Mouse (Mus musculus) G1E (cell line): Measurements from ENCODE around the gene Pts. TPM values are rescaled to one million over a fixed set of nuclear protein-coding genes. Genes with fewer than 3 reads are reported as not detected.

Source experiments
- ATAC-seq: 2 replicates; pipeline ENCODE4 v1.8.0; 2016; ENCODE audit warnings: mild to moderate bottlenecking; ENCODE audit not compliant: insufficient number of reproducible peaks, poor library complexity, low FRiP score, severe bottlenecking; ENCODE audit errors: extremely low read depth
- DNase-seq: peaks from one replicate; pipeline ENCODE4 v3.0.0; 2012; ENCODE audit warnings: low spot score
- H3K27me3 ChIP-seq: 2 replicates; pipeline ENCODE4 v1.6.1; 2012; ENCODE audit warnings: mild to moderate bottlenecking, low read length, inconsistent platforms; ENCODE audit not compliant: insufficient read depth
- H3K36me3 ChIP-seq: replicated peaks from 2 replicates; pipeline ENCODE3; 2012; ENCODE audit warnings: mild to moderate bottlenecking, inconsistent platforms
- H3K4me1 ChIP-seq: 2 replicates; pipeline ENCODE4 v1.6.1; 2012; ENCODE audit warnings: low read depth, low read length, inconsistent platforms, mixed read lengths; ENCODE audit not compliant: insufficient read depth
- H3K4me3 ChIP-seq: 2 replicates; pipeline ENCODE4 v1.5.1; 2012; ENCODE audit warnings: low read depth, mild to moderate bottlenecking, inconsistent platforms, low read length, moderate library complexity, mixed read lengths
- H3K9me3 ChIP-seq: replicated peaks from 2 replicates; pipeline ENCODE4 v1.6.1; 2012; ENCODE audit warnings: inconsistent platforms
- CTCF ChIP-seq: IDR thresholded peaks from 2 replicates; pipeline ENCODE4 v1.5.1; 2012; ENCODE audit warnings: low read depth, low read length, inconsistent platforms, mixed read lengths
- GATA1 ChIP-seq: IDR thresholded peaks from 2 replicates; pipeline ENCODE4 v1.6.1; 2012; ENCODE audit warnings: borderline replicate concordance, low read length, inconsistent platforms, mixed read lengths
- GATA2 ChIP-seq: IDR thresholded peaks from 2 replicates; pipeline ENCODE4 v1.6.1; 2012; ENCODE audit warnings: low read depth, low read length, inconsistent platforms, borderline replicate concordance
- POLR2AphosphoS5 ChIP-seq: IDR thresholded peaks from 2 replicates; pipeline ENCODE4 v1.6.1; 2012; ENCODE audit warnings: low read depth, low read length, inconsistent platforms; ENCODE audit not compliant: insufficient replicate concordance
- TAL1 ChIP-seq: conservative IDR thresholded peaks from 2 replicates; pipeline ENCODE4 v1.6.1; 2012; ENCODE audit warnings: low read depth, low read length, inconsistent platforms, mixed read lengths
- polyA plus RNA-seq: library from polyadenylated mRNA; stranded (reverse); fragments of >175 nt; gene quantifications from 2 replicates; pipeline ENCODE4 v1.2.3, GENCODE M21; 2012
- total RNA-seq, 2 experiments: library from RNA; stranded (forward) in 1 of 2; stranded (reverse) in 1 of 2; fragments of 200-1000 nt in 1 of 2; fragments of >200 nt in 1 of 2; fragmentation: Nextera tagmentation in 1 of 2; gene quantifications; 2 replicates each; pipeline ENCODE4 v1.2.3; 2014 to 2017

Pts gene
- total and polyA plus RNA-seq, 3 experiments, result 14.6 to 52.3 (median 48.2) TPM

DNA sequence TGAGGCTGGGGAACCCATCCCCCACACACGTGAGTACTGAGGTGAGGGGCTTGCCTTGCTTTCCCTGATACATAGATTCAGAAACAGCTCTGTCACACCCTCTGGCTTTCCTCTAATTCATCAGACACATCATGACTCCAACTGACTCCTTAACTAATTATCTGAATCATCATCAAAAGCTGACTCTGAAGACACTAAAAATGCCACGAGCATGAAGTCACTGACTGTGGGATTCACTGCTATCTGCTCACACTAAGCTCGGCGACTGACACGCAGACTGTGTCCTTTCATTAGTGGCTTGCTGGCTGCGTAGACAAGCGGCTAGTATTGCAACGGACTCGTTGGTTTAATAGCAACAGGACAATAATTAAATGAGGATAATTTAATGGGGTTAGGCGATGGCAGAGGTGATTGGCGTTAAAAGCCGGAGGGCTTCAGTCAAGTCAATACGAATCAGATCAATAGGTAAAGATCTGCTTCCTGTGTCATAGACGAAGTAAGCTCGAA, 28.0 kb downstream of the Pts start:
- Histone ChIP-seq H3K4me1 (peaks cover 7% of the 10 kb centered on the region; the same call in 1 of the 2 replicates), H3K36me3 (no peaks in the 10 kb centered on the region), H3K9me3 (no peaks in the 10 kb centered on the region), H3K27me3 (peaks cover 19% of the 10 kb centered on the region), H3K4me3 (no peak overlapping the region)
- TF ChIP-seq CTCF (no peak), GATA1 (no peak), GATA2 (no peak), TAL1 (no peak), POLR2AphosphoS5 (no peak)
- DNase-seq, result no peak
- ATAC-seq, result no peak

DNA sequence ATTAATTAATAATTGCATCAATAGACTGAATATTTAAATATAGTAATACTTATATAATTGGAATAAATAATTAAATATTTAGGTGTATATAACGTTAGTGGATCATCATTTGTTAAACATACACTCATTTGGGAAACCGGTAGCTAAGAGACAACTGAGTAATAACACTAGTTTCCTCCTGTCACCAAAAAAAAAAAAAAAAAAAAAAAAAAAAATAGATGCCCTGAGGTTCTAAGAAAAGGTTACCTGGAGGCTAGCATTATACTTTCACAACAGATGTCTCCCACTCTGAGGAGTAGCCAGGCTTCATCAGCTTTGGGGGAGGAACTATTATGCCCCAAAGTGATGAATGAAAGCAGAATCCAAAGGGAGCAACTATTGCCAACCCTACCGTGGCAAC, 28.7 kb downstream of the Pts start:
- ATAC-seq, result no peak
- TF ChIP-seq TAL1 (no peak), CTCF (no peak), POLR2AphosphoS5 (no peak), GATA2 (no peak), GATA1 (no peak)
- Histone ChIP-seq H3K4me3 (no peak overlapping the region), H3K36me3 (no peaks in the 10 kb centered on the region), H3K27me3 (peaks cover 19% of the 10 kb centered on the region), H3K4me1 (peaks cover 7% of the 10 kb centered on the region; the same call in 1 of the 2 replicates), H3K9me3 (no peaks in the 10 kb centered on the region)
- no peak for DNase-seq

DNA sequence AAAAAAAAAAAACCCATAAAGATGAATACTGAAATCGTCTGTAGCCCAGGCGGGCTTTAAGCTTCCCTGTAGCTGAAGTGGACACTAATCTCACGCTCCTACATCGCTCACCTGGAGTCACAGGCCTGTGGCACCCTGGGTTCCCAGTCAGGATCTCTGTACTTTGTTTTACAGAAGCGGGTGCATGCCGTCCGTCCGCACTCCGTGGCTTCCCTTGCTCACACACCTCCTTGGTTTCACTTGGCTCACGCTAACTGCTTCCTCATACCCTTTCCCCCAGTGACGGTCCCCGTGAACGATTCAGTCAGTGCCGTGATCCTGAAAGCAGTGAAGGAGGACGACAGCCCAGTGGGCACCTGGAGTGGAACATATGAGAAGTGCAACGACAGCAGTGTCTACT, 29.7 kb downstream of the Pts start:
- TF ChIP-seq GATA2 (no peak), TAL1 (no peak)
- Histone ChIP-seq H3K9me3 (no peaks in the 10 kb centered on the region), H3K36me3 (no peaks in the 10 kb centered on the region), H3K4me1 (peaks cover 7% of the 10 kb centered on the region; the same call in 1 of the 2 replicates), H3K4me3 (no peak overlapping the region), H3K27me3 (peaks cover 22% of the 10 kb centered on the region)
- DNase-seq (no peak), ATAC-seq (no peak)

DNA sequence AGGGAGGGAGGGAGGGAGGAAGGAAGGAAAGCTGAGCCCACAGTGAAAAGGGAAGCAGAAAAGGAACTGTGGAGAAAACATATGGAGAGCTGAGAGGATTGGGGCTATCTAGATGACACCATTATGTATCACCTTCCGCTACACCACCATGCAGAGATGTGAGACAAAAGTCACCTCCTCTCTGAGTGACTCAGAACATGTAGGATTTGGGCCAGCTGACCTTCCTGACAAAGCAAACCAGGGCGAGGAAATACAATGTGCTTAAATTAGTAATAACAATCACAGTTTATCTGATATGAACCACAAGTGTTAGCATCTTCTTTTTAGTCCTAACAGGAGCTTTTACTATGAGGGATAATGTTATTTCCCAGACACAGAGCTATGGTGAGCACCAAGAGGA, 31.0 kb downstream of the Pts start:
- TF ChIP-seq POLR2AphosphoS5, result no peak
- no peak for TF ChIP-seq CTCF
- no peak for TF ChIP-seq TAL1
- TF ChIP-seq GATA1, result no peak
- ATAC-seq (no peak), DNase-seq (no peak)
- peaks cover 7% of the 10 kb centered on the region; the same call in 1 of the 2 replicates for H3K4me1 ChIP-seq
- peaks cover 22% of the 10 kb centered on the region for H3K27me3 ChIP-seq
- H3K4me3 ChIP-seq, result no peak overlapping the region
- H3K36me3 ChIP-seq, result no peaks in the 10 kb centered on the region
- no peaks in the 10 kb centered on the region for H3K9me3 ChIP-seq

DNA sequence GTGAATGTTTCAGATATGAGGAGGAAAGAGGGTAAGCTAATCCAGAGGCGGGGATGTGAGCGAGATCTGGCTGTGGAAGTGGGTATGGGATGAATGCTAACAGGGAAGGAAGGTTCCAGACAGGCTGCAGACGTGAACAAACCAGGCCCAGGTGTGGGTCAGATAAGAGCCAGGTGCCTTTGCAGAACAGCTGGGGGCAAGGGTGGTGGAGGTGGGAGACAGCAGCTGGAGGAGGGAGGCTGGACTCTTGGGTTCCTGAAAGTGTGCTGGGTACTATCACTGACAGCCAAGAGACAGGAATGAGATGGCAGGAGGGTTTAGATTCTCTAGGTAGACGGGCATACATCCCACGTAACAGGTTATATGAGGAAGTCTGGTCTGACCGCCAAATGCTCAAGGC, 31.4 kb downstream of the Pts start:
- Histone ChIP-seq H3K4me3 (no peak overlapping the region), H3K27me3 (peaks cover 22% of the 10 kb centered on the region), H3K4me1 (peaks cover 7% of the 10 kb centered on the region; the same call in 1 of the 2 replicates), H3K36me3 (no peaks in the 10 kb centered on the region), H3K9me3 (no peaks in the 10 kb centered on the region)
- TF ChIP-seq POLR2AphosphoS5 (no peak), GATA1 (no peak), TAL1 (no peak), GATA2 (no peak)
- DNase-seq (no peak), ATAC-seq (no peak)

DNA sequence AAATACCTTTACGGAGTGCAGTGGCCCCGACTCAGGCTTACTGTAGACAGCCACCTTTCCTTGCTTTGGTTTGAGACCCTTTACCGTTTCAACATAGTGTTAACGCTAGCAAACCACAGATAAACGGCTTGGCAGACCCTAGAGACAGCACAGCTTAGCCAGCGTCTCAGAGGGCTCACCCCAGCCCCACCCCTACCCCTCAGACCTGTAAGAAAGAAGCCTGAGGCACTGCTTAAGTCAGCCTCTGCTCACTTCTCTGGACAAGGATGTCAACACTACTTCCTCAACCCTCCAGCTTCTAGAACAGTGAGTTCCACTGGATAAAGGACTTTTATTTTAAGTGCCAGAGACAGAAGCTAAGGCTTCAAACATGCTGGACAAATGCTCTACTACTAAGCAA, 32.0 kb downstream of the Pts start:
- H3K27me3 ChIP-seq, result peaks cover 22% of the 10 kb centered on the region
- H3K9me3 ChIP-seq, result no peaks in the 10 kb centered on the region
- ATAC-seq (no peak), DNase-seq (no peak)
- no peaks in the 10 kb centered on the region for H3K36me3 ChIP-seq
- TF ChIP-seq CTCF (no peak), GATA1 (no peak), GATA2 (no peak), POLR2AphosphoS5 (no peak), TAL1 (no peak)
- no peak overlapping the region for H3K4me3 ChIP-seq
- peaks cover 7% of the 10 kb centered on the region; the same call in 1 of the 2 replicates for H3K4me1 ChIP-seq

DNA sequence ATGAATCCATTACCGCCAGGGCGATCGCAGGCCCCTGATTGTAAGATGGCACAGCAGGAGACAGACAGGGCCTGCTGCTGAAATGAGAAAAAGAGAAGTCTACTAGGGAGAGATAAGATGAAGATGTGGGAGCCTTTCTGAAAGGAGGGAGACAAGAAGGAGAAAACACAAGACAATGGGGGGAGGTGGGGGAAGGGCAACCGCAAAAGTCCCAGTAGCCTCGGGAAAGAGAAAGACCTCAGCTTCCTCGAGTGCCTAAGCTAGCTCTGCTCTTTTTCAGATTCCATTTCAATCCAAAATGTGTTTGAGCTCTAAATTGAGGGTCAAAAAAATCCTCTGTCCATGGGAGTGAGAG, 32.4 kb downstream of the Pts start:
- Histone ChIP-seq H3K9me3 (no peaks in the 10 kb centered on the region), H3K27me3 (peaks cover 22% of the 10 kb centered on the region), H3K36me3 (no peaks in the 10 kb centered on the region), H3K4me1 (peaks cover 6% of the 10 kb centered on the region; the same call in 1 of the 2 replicates), H3K4me3 (no peak overlapping the region)
- TF ChIP-seq GATA1, result no peak
- TF ChIP-seq TAL1, result no peak
- no peak for TF ChIP-seq CTCF
- TF ChIP-seq POLR2AphosphoS5, result no peak
- TF ChIP-seq GATA2, result no peak
- DNase-seq (no peak), ATAC-seq (no peak)
